13 mouse cellular contexts compared by ENCODE assay signal in genomic region chr17:45480429-45480828, GRCm38 (mm10). TPM values are rescaled to one million over a fixed set of nuclear protein-coding genes. Genes with fewer than 3 reads are reported as not detected.
DNase-seq lines count a peak whose midpoint lies in the region; ATAC-seq and TF ChIP-seq lines count a peak whose summit lies in the region.
"Had no signal": no experiment of that assay in that cellular context is flagged by ENCODE, and none has a peak within 500 bp of the region (broad histone marks: within the 10 kb centered on the region; RNA-seq: fewer than 3 reads in every experiment).

No protein-coding gene starts in this region.

- no peaks in the 10 kb centered on the region for H3K4me1 ChIP-seq in lung, adult 2 months (ENCODE audit: control insufficient read depth, insufficient read depth, low read length)
- H3K4me1 ChIP-seq in forebrain, embryonic 16.5 days (replicated peaks; ENCODE audit: control insufficient read depth, insufficient read depth, low read length) = peaks cover 2% of the 10 kb centered on the region
- H3K4me1 ChIP-seq: stomach, embryonic 15.5 days had no signal

- H3K27me3 ChIP-seq in forebrain, embryonic 16.5 days (replicated peaks; ENCODE audit: control insufficient read depth, insufficient read depth, low read length) = no peaks in the 10 kb centered on the region

- WGBS in lung, adult 2 months = 28% methylated on average over 2 of the region's 2 CpGs
- WGBS in forebrain, embryonic 16.5 days = 32% methylated on average over 2 of the region's 2 CpGs

- H3K4me2 ChIP-seq in forebrain, embryonic 16.5 days (ENCODE audit: low read length) = no peak overlapping the region
- H3K4me2 ChIP-seq: limb, embryonic 12.5 days; stomach, embryonic 15.5 days had no signal

- H3K4me3 ChIP-seq in lung, adult 2 months (replicated peaks; ENCODE audit: extremely low read depth, low read depth, low read length) = no peak overlapping the region
- H3K4me3 ChIP-seq in forebrain, embryonic 16.5 days (replicated peaks; ENCODE audit: low read length) = no peak overlapping the region
- H3K4me3 ChIP-seq: limb, embryonic 12.5 days; stomach, embryonic 15.5 days had no signal

- TF ChIP-seq CTCF in lung, adult 2 months (IDR thresholded peaks at IDR 0.05; ENCODE audit: insufficient read depth, low read length) = 0 out of 2 replicates have a peak, but pooled peaks have one; percentile 5

- no peaks in the 10 kb centered on the region for H3K36me3 ChIP-seq in forebrain, embryonic 16.5 days (ENCODE audit: control insufficient read depth, insufficient read depth)
- H3K36me3 ChIP-seq: G1E; limb, embryonic 12.5 days; stomach, embryonic 15.5 days had no signal

- no peak for ATAC-seq in forebrain, embryonic 16.5 days

- H3K9me3 ChIP-seq in forebrain, embryonic 16.5 days (ENCODE audit: control insufficient read depth, low read length) = peaks cover 8% of the 10 kb centered on the region
- H3K9me3 ChIP-seq: G1E; stomach, embryonic 15.5 days had no signal

- no peak for TF ChIP-seq POLR2A in lung, adult 2 months (IDR thresholded peaks at IDR 0.05; ENCODE audit: borderline replicate concordance, extremely low read depth, low read depth, low read length)

- DNase-seq in cerebellum, postnatal 14 days = peak; percentile 53 to 61
- DNase-seq in cerebellum, adult 9-10 months = no peak
- no peak for DNase-seq in lung, adult 2 months
- no peak for DNase-seq in lung, postnatal 10 days
- peak; percentile 35 for DNase-seq in adrenal gland, postnatal 14 days
- peak; percentile 77 for DNase-seq in thymus, postnatal 14 days
- DNase-seq in natural killer cell, adult 2 months (ENCODE audit: low spot score in 2 of 2) = no peak
- DNase-seq: gastrocnemius, postnatal 14 days had no signal

- H3K27ac ChIP-seq in forebrain, embryonic 16.5 days (ENCODE audit: low read length) = no peak overlapping the region
- H3K27ac ChIP-seq: limb, embryonic 12.5 days; stomach, embryonic 15.5 days had no signal

- H3K9ac ChIP-seq in forebrain, embryonic 16.5 days (replicated peaks; ENCODE audit: low read depth, low read length) = no peak overlapping the region
- H3K9ac ChIP-seq: limb, embryonic 12.5 days; stomach, embryonic 15.5 days had no signal

RNA-seq across cellular contexts. Expression of gene Spats1, which starts 5.2 kb away (rescaled TPM):
- polyA plus RNA-seq in lung, adult 2 months (2012; rRNA removed) = 0.04 TPM in 1 of 2 replicates, not detected in the other
- total RNA-seq in adrenal gland, postnatal 14 days (2021) = not detected in 2 replicates
- 1.1 and 1.5 TPM in 2 replicates for polyA plus RNA-seq in forebrain, embryonic 16.5 days (2015; fragmentation: Nextera tagmentation; extraction: Ambion mirVana)
- total RNA-seq: megakaryocyte, adult 5-6 weeks had no signal
- polyA plus RNA-seq: G1E had no signal

RNA-seq across cellular contexts. Expression of gene Aars2, which starts 26.2 kb away (rescaled TPM):
- polyA plus RNA-seq in lung, adult 2 months (2012; rRNA removed) = 13.3 and 14.5 TPM in 2 replicates
- total RNA-seq in adrenal gland, postnatal 14 days (2021) = 17.2 and 18.7 TPM in 2 replicates
- polyA plus RNA-seq in forebrain, embryonic 16.5 days (2015; fragmentation: Nextera tagmentation; extraction: Ambion mirVana) = 17.6 and 19.1 TPM in 2 replicates

RNA-seq across cellular contexts. Expression of gene Tcte1, which starts 42.8 kb away (rescaled TPM):
- 10.8 and 11.0 TPM in 2 replicates for polyA plus RNA-seq in lung, adult 2 months (2012; rRNA removed)
- not detected in 2 replicates for total RNA-seq in adrenal gland, postnatal 14 days (2021)
- polyA plus RNA-seq in forebrain, embryonic 16.5 days (2015; fragmentation: Nextera tagmentation; extraction: Ambion mirVana) = 4.7 and 4.8 TPM in 2 replicates
- total RNA-seq: G1E; gastrocnemius, postnatal 14 days; megakaryocyte, adult 5-6 weeks had no signal
- polyA plus RNA-seq: G1E had no signal

RNA-seq across cellular contexts. Expression of gene Cdc5l, which starts 46.9 kb away (rescaled TPM):
- polyA plus RNA-seq in lung, adult 2 months (2012; rRNA removed) = 5.1 and 7.9 TPM in 2 replicates
- 44.3 and 44.8 TPM in 2 replicates for total RNA-seq in adrenal gland, postnatal 14 days (2021)
- polyA plus RNA-seq in forebrain, embryonic 16.5 days (2015; fragmentation: Nextera tagmentation; extraction: Ambion mirVana) = 68.3 and 72.6 TPM in 2 replicates

Comparison
In these comparisons a context has a peak if more than half of its experiments do, and no peak if none do; other contexts are left out.
1. DNase-seq: peak in cerebellum, postnatal 14 days (2 of 2), adrenal gland, postnatal 14 days (single experiment) and thymus, postnatal 14 days (single experiment); none in cerebellum, adult 9-10 months (single experiment), lung, adult 2 months (single experiment), lung, postnatal 10 days (single experiment) and natural killer cell, adult 2 months (0 of 2).